In genomic region chr11:96944844-96945580, GRCm38 (mm10) we compare ENCODE assay signal across 8 mouse cellular contexts. TPM values are rescaled to one million over a fixed set of nuclear protein-coding genes. Genes with fewer than 3 reads are reported as not detected.
DNase-seq lines count a peak whose midpoint lies in the region; ATAC-seq and TF ChIP-seq lines count a peak whose summit lies in the region.

No protein-coding gene starts in this region.

- peaks cover 22% of the 10 kb centered on the region for H3K4me1 ChIP-seq in heart, embryonic 13.5 days
- peaks cover 66% of the 10 kb centered on the region for H3K4me1 ChIP-seq in E14TG2a.4 (replicated peaks; ENCODE audit: low read depth, low read length)
- H3K4me1 ChIP-seq in hindbrain, embryonic 14.5 days (replicated peaks; ENCODE audit: control insufficient read depth, insufficient read depth, low read length) = peaks cover 14% of the 10 kb centered on the region; the same call in 1 of the 2 replicates
- peaks cover 14% of the 10 kb centered on the region for H3K4me1 ChIP-seq in midbrain, embryonic 12.5 days

- intact Hi-C loops in heart, postnatal 25 days (cut with DNase I) = no loop called here

- no peak for TF ChIP-seq CTCF in E14TG2a.4 (conservative IDR thresholded peaks at IDR 0.05; ENCODE audit: low read length)

- no peak for DNase-seq in heart, postnatal 25 days (ENCODE audit: low spot score)
- DNase-seq in hindbrain, embryonic 14.5 days (ENCODE audit: low spot score) = no peak
- no peak for DNase-seq in embryo, embryonic 11 days
- no peak for DNase-seq in layer of hippocampus, postnatal 25 days (ENCODE audit: extremely low spot score in 1 of 2, low spot score in 1 of 2)
- DNase-seq in kidney, adult 8-10 months = no peak

- H3K36me3 ChIP-seq in heart, embryonic 13.5 days = no peaks in the 10 kb centered on the region
- peaks cover 68% of the 10 kb centered on the region for H3K36me3 ChIP-seq in E14TG2a.4 (ENCODE audit: insufficient read depth, low read length)
- peaks cover 6% of the 10 kb centered on the region for H3K36me3 ChIP-seq in hindbrain, embryonic 14.5 days (replicated peaks; ENCODE audit: control insufficient read depth, insufficient read depth)
- 0 out of 2 replicates have a peak, but pooled peaks cover under 1% of the 10 kb centered on the region for H3K36me3 ChIP-seq in midbrain, embryonic 12.5 days

- no peaks in the 10 kb centered on the region for H3K27me3 ChIP-seq in heart, embryonic 13.5 days (replicated peaks)
- peaks cover 3% of the 10 kb centered on the region; the same call in 1 of the 2 replicates for H3K27me3 ChIP-seq in E14TG2a.4 (ENCODE audit: insufficient read depth, low read length)
- no peaks in the 10 kb centered on the region for H3K27me3 ChIP-seq in hindbrain, embryonic 14.5 days (ENCODE audit: control insufficient read depth, insufficient read depth, low read length)
- H3K27me3 ChIP-seq in midbrain, embryonic 12.5 days = peaks cover 15% of the 10 kb centered on the region

- H3K27ac ChIP-seq in heart, embryonic 13.5 days (replicated peaks) = no peak overlapping the region
- no peak overlapping the region for H3K27ac ChIP-seq in hindbrain, embryonic 14.5 days
- no peak overlapping the region for H3K27ac ChIP-seq in midbrain, embryonic 12.5 days (replicated peaks)

- H3K9me3 ChIP-seq in heart, embryonic 13.5 days = no peaks in the 10 kb centered on the region
- H3K9me3 ChIP-seq in E14TG2a.4 (ENCODE audit: low read length) = no peaks in the 10 kb centered on the region
- H3K9me3 ChIP-seq in hindbrain, embryonic 14.5 days (ENCODE audit: control insufficient read depth, low read length) = no peaks in the 10 kb centered on the region
- no peaks in the 10 kb centered on the region for H3K9me3 ChIP-seq in midbrain, embryonic 12.5 days

- WGBS in heart, embryonic 13.5 days = 72% methylated on average over 14 of the region's 14 CpGs
- WGBS in hindbrain, embryonic 14.5 days = 86% methylated on average over 14 of the region's 14 CpGs
- WGBS in midbrain, embryonic 12.5 days = 87% methylated on average over 14 of the region's 14 CpGs

- peak overlapping the region; percentile 60 for H3K4me3 ChIP-seq in heart, embryonic 13.5 days
- H3K4me3 ChIP-seq in E14TG2a.4 (replicated peaks; ENCODE audit: low read length) = peak overlapping the region; percentile 85
- H3K4me3 ChIP-seq in hindbrain, embryonic 14.5 days (replicated peaks; ENCODE audit: low read length) = peak overlapping the region; percentile 38
- peak overlapping the region; percentile 52 for H3K4me3 ChIP-seq in midbrain, embryonic 12.5 days

- peak overlapping the region; percentile 85 for H3K4me2 ChIP-seq in heart, embryonic 13.5 days
- peak overlapping the region; percentile 65 for H3K4me2 ChIP-seq in hindbrain, embryonic 14.5 days (replicated peaks)
- H3K4me2 ChIP-seq in midbrain, embryonic 12.5 days (replicated peaks) = peak overlapping the region; percentile 87

- peak overlapping the region; percentile 76 for H3K9ac ChIP-seq in heart, embryonic 13.5 days
- H3K9ac ChIP-seq in hindbrain, embryonic 14.5 days = peak overlapping the region; percentile 62
- no peak overlapping the region for H3K9ac ChIP-seq in midbrain, embryonic 12.5 days (replicated peaks)

- no peak for ATAC-seq in heart, embryonic 13.5 days (ENCODE audit: extremely low read depth, insufficient number of reproducible peaks, low FRiP score, low TSS enrichment)
- no peak for ATAC-seq in hindbrain, embryonic 14.5 days (ENCODE audit: low FRiP score)
- ATAC-seq in midbrain, embryonic 12.5 days (ENCODE audit: low FRiP score, low read depth) = no peak

RNA-seq across cellular contexts. Expression of gene Pnpo, which starts 1.2 kb away (rescaled TPM):
- 53.3 and 55.6 TPM in 2 replicates for polyA plus RNA-seq in heart, embryonic 13.5 days (2015; fragmentation: Nextera tagmentation; extraction: Ambion mirVana)
- total RNA-seq in heart, postnatal 25 days (2021) = 10 to 100 TPM; 11.3 to 12.9 TPM
- polyA plus RNA-seq in hindbrain, embryonic 14.5 days (2014; fragmentation: Nextera tagmentation; extraction: Ambion mirVana) = 27.5 and 28.9 TPM in 2 replicates
- 14.6 and 16.4 TPM in 2 replicates for polyA plus RNA-seq in midbrain, embryonic 12.5 days (2016; fragmentation: Nextera tagmentation; extraction: Ambion mirVana)
- total RNA-seq in layer of hippocampus, postnatal 25 days (2021) = 10 to 100 TPM; 35.1 to 37.9 TPM

RNA-seq across cellular contexts. Expression of gene Prr15l, which starts 17.1 kb away (rescaled TPM):
- polyA plus RNA-seq in heart, embryonic 13.5 days (2015; fragmentation: Nextera tagmentation; extraction: Ambion mirVana) = 0.79 and 1.0 TPM in 2 replicates
- 1 to 10 TPM; 1.7 to 2.3 TPM for total RNA-seq in heart, postnatal 25 days (2021)
- polyA plus RNA-seq in hindbrain, embryonic 14.5 days (2014; fragmentation: Nextera tagmentation; extraction: Ambion mirVana) = 0.16 TPM in 2 replicates
- polyA plus RNA-seq in midbrain, embryonic 12.5 days (2016; fragmentation: Nextera tagmentation; extraction: Ambion mirVana) = 0.55 and 0.68 TPM in 2 replicates
- total RNA-seq in layer of hippocampus, postnatal 25 days (2021) = not detected

RNA-seq across cellular contexts. Expression of gene Cdk5rap3, which starts 28.7 kb away (rescaled TPM):
- polyA plus RNA-seq in heart, embryonic 13.5 days (2015; fragmentation: Nextera tagmentation; extraction: Ambion mirVana) = 50.4 and 52.4 TPM in 2 replicates
- total RNA-seq in heart, postnatal 25 days (2021) = 10 to 100 TPM; 21.6 to 23.2 TPM
- polyA plus RNA-seq in hindbrain, embryonic 14.5 days (2014; fragmentation: Nextera tagmentation; extraction: Ambion mirVana) = 74.0 and 77.8 TPM in 2 replicates
- polyA plus RNA-seq in midbrain, embryonic 12.5 days (2016; fragmentation: Nextera tagmentation; extraction: Ambion mirVana) = 107 and 116 TPM in 2 replicates
- total RNA-seq in layer of hippocampus, postnatal 25 days (2021) = 10 to 100 TPM; 35.8 to 37.2 TPM

RNA-seq across cellular contexts. Expression of gene Sp2, which starts 37.7 kb away (rescaled TPM):
- 15.8 and 17.8 TPM in 2 replicates for polyA plus RNA-seq in heart, embryonic 13.5 days (2015; fragmentation: Nextera tagmentation; extraction: Ambion mirVana)
- 10 to 100 TPM in 1 of 2 experiments, 1 to 10 TPM in 1; 9.8 to 11.6 TPM for total RNA-seq in heart, postnatal 25 days (2021)
- polyA plus RNA-seq in hindbrain, embryonic 14.5 days (2014; fragmentation: Nextera tagmentation; extraction: Ambion mirVana) = 14.4 and 14.9 TPM in 2 replicates
- polyA plus RNA-seq in midbrain, embryonic 12.5 days (2016; fragmentation: Nextera tagmentation; extraction: Ambion mirVana) = 23.4 and 25.9 TPM in 2 replicates
- 10 to 100 TPM; 12.8 to 15.0 TPM for total RNA-seq in layer of hippocampus, postnatal 25 days (2021)
